Mouse (Mus musculus) B cell, adult 67 days (primary cell): ENCODE measurements around the gene Necab3. TPM values are rescaled to one million over a fixed set of nuclear protein-coding genes. Genes with fewer than 3 reads are reported as not detected.

ENCODE experiments used
- total RNA-seq, 2 experiments: library from RNA; stranded (reverse); gene quantifications; 4 replicates each; pipeline ENCODE4 v1.2.4; 2023

Necab3 gene
- total RNA-seq: 1 to 10 TPM in 1 of 2 experiments, not detected in 1; 1.5 TPM

DNA sequence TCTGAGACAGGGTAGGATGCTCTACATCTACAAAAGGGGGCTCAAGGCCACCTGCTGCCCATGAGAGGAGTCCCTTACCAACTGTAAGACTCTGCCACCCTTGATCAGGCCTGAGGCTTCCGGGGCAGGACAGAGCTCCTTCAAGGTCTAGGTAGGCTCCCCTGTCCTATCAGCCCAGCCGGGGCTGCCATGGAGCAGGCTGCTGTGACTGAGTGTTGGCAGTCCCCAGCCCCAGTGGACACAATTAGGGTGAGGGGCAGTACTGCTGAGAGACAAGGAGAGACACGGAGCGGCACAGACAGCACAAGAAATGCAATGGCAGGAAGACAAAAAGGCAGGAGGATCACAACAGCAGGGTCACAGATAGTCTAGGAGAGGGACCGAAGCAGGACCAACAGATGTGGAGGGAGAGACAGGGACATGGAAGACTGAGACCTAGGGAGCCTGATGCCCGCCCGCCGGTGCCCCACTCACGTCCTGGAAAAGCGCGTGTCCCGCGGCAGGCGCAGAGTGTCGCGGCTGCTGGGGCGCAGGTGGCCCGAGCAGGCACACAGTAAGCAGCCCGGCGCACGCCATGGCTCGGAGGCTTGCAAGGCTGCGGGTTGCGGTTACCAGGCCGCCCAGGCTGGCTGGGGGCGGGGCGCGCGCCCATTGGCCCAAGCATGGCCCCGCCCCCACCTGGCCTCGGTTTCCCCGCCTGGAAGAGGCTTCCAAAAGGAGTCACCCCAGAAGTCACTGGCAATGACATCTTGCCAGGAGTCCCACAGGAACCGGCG lies at the start of gene Necab3:
Gene Necab3, minus strand, starts transcription at position 627 of the 776 bp plus-strand sequence.

DNA sequence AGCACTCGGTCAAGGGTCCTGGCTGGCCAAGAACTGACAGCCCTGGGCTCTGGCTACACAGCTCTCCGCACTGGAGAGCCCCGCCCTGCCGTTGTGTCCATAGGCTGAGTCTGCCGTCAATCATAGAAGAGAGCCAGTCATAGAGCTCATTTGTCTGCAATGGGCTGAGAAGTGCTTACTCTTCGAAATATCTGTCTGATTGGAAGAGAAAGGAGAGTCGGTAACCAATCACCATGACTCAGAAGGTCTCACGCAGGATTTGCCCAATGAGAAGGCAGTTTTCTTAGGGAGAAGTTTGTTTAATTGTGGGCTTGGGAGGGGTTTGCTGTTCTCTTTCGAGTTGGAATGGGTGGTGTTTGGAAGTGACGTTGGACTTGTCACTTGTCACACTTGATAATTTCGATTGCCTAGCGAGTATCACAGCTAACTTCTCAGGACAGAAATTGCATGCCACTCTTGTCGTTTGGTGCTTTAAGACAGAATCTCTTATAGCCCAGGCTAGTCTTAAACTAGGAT lies 45.0 kb upstream of the Necab3 start, which contains the start of gene Pxmp4:
Gene Pxmp4, minus strand, starts transcription at position 71 of the 516 bp plus-strand sequence.

GRCm38 (mm10) chr2:154569836-154570286 lies 11.2 kb upstream of the Necab3 start, which contains the start of gene E2f1:
TSS of gene E2f1 (minus strand) at chr2:154569892.

GRCm38 (mm10) chr2:154551476-154551875 lies 7.2 kb downstream of the Necab3 start, which contains the start of gene Actl10:
TSS of gene Actl10 (plus strand) at chr2:154551776.

DNA sequence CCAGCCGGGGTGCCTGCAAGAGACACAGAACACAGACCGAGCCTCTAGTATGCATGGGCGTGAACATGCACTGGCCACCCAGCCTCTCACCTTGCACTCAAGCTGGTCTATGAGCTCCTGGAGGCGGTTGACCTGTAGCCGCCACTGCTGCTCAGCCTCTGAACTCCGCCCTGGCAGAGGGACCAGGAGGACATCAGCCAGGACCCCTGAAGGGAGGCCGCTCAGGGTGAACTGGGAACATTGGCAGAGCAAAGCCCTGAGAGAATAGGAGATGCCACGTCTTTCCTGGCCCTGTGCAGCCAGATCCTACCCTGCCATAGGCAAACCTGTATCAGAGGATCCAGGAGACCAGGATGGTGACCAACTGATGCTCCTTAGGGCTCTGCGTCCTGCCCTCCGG lies 12.0 kb downstream of the Necab3 start, which contains the start of gene 1700003F12Rik:
Gene 1700003F12Rik, plus strand, starts transcription at position 375 of the 400 bp plus-strand sequence.

Other genes starting within 250 kb of the Necab3 start
- 10 to 100 TPM; 14.2 to 15.9 TPM for gene Cdk5rap1, start 185.9 kb downstream of the Necab3 start, total RNA-seq
- gene Snta1, start 150.8 kb downstream of the Necab3 start, total RNA-seq: under 1 TPM; 0.26 to 0.36 TPM
- gene Cbfa2t2, start 122.4 kb downstream of the Necab3 start, total RNA-seq: 10 to 100 TPM; 39.6 to 41.9 TPM
- gene 1700003F12Rik, start 11.8 kb downstream of the Necab3 start, total RNA-seq: 1 to 10 TPM; 1.5 to 1.7 TPM
- gene Actl10, start 7.1 kb downstream of the Necab3 start, total RNA-seq: 1 to 10 TPM in 1 of 2 experiments, under 1 TPM in 1; 0.84 to 1.6 TPM
- gene E2f1, start 11.0 kb upstream of the Necab3 start, total RNA-seq: 1 to 10 TPM; 4.4 to 5.0 TPM
- gene Pxmp4, start 44.8 kb upstream of the Necab3 start, total RNA-seq: 10 to 100 TPM; 10.2 to 13.7 TPM
- gene Zfp341, start 54.4 kb upstream of the Necab3 start, total RNA-seq: 1 to 10 TPM; 8.4 to 9.8 TPM
- not detected for gene 4930519P11Rik, start 54.5 kb upstream of the Necab3 start, total RNA-seq
- 100 to 1,000 TPM; 111 to 121 TPM for gene Chmp4b, start 92.8 kb upstream of the Necab3 start, total RNA-seq
- gene Gm14214, start 211.1 kb upstream of the Necab3 start, total RNA-seq: not detected
- gene Raly, start 232.2 kb upstream of the Necab3 start, total RNA-seq: 100 to 1,000 TPM; 153 to 163 TPM
- gene a, start 232.5 kb upstream of the Necab3 start, total RNA-seq: not detected